Mouse (Mus musculus) forebrain, embryonic 15.5 days (tissue): ENCODE measurements around the gene Gm49776. TPM values are rescaled to one million over a fixed set of nuclear protein-coding genes. Genes with fewer than 3 reads are reported as not detected.

Experiments
- ATAC-seq: fragments of 200-750 bp; cut with Nextera tagmentation; replicated peaks from 2 replicates; pipeline ENCODE4 v1.8.0; 2017; ENCODE audit warnings: mild to moderate bottlenecking, moderate TSS enrichment, moderate library complexity
- H3K27ac ChIP-seq: fragments of 300-500 bp; sonication (generic); replicated peaks from 2 replicates; pipeline ENCODE4 v1.5.1; 2015; ENCODE audit warnings: mild to moderate bottlenecking, inconsistent platforms
- H3K27me3 ChIP-seq: fragments of 300-500 bp; sonication (generic); 2 replicates; pipeline ENCODE4 v1.6.1; 2015; ENCODE audit warnings: inconsistent platforms
- H3K36me3 ChIP-seq: fragments of 300-500 bp; sonication (generic); 2 replicates; pipeline ENCODE4 v1.6.1; 2015; ENCODE audit warnings: mild to moderate bottlenecking, inconsistent platforms
- H3K4me1 ChIP-seq: fragments of 300-500 bp; sonication (generic); 2 replicates; pipeline ENCODE4 v1.6.1; 2015; ENCODE audit warnings: inconsistent platforms
- H3K4me2 ChIP-seq: fragments of 300-500 bp; sonication (generic); replicated peaks from 2 replicates; pipeline ENCODE4 v1.6.1; 2015; ENCODE audit warnings: mild to moderate bottlenecking, inconsistent platforms
- H3K4me3 ChIP-seq: fragments of 300-500 bp; sonication (generic); 2 replicates; pipeline ENCODE4 v1.5.1; 2015; ENCODE audit warnings: mild to moderate bottlenecking, inconsistent platforms
- H3K9ac ChIP-seq: fragments of 300-500 bp; sonication (generic); replicated peaks from 2 replicates; pipeline ENCODE4 v1.6.1; 2015; ENCODE audit warnings: mild to moderate bottlenecking, inconsistent platforms
- H3K9me3 ChIP-seq: fragments of 300-500 bp; sonication (generic); 2 replicates; pipeline ENCODE4 v1.6.1; 2016; ENCODE audit warnings: inconsistent platforms
- whole genome bisulfite sequencing: fragments of 180-500 bp; shearing (Covaris S2); methylation state at CpG from one replicate; pipeline ENCODE4 v1.1.7; 2015; ENCODE audit warnings: mixed read lengths; 5-methylcytosine and 5-hydroxymethylcytosine counted together
- polyA plus RNA-seq: library from polyadenylated mRNA; unstranded; fragments of >200 nt; fragmentation: Nextera tagmentation; extraction: Ambion mirVana; gene quantifications from 2 replicates; pipeline ENCODE4 v1.2.1, GENCODE M21; 2015

Gm49776 gene
- polyA plus RNA-seq, 1 experiment from 2014 or later = 3.1 TPM

DNA sequence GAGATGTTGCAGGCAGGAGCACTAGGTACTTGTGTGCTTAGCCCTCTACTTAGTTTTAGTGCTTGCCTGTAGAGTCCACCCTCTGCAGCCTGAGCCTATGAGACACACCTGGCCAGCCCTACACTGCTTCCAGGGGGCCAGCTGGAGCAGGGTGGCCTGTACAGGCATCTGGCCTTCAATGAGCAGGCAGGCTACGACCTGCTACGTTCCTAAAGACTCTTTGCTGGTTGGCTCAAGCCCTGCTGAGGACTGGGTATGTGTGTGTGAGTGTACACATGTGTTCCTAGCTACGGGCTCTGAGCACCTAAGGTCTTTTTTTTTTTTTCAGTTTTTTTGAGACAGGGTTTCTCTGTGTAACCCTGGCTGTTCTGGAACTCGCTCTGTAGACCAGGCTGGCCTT is 26.7 kb downstream of the Gm49776 start:
- Histone ChIP-seq H3K27me3 (no peaks in the 10 kb centered on the region), H3K9me3 (no peaks in the 10 kb centered on the region), H3K4me2 (no peak overlapping the region), H3K9ac (no peak overlapping the region), H3K27ac (no peak overlapping the region), H3K4me3 (no peak overlapping the region), H3K4me1 (peaks cover 46% of the 10 kb centered on the region), H3K36me3 (peaks cover 9% of the 10 kb centered on the region)
- no peak for ATAC-seq
- WGBS = 82% methylated on average over 4 of the region's 4 CpGs

DNA sequence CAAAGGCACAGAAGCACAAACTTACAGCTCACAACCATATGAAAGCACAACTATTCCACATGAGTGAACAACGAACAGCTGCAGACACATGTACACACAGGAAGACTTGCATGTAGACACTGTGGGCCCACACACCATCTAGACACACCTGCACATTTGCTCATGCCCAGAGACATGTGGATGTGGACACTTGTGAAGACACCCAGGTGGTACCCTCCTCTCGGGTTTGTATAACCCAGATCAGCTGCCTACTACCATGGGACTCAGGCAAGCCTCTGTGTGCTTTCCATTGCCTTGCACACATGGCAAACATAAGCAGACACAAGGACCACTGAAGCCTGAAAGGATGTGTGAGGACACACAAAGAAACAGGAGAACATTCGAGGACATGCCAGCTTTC is 27.1 kb downstream of the Gm49776 start:
- no peak for ATAC-seq
- no peak overlapping the region for H3K27ac ChIP-seq
- no peak overlapping the region for H3K9ac ChIP-seq
- peaks cover 13% of the 10 kb centered on the region for H3K36me3 ChIP-seq
- H3K4me2 ChIP-seq = no peak overlapping the region
- no peaks in the 10 kb centered on the region for H3K27me3 ChIP-seq
- 82% methylated on average over 3 of the region's 3 CpGs for WGBS
- peaks cover 42% of the 10 kb centered on the region for H3K4me1 ChIP-seq
- no peak overlapping the region for H3K4me3 ChIP-seq
- H3K9me3 ChIP-seq = no peaks in the 10 kb centered on the region

DNA sequence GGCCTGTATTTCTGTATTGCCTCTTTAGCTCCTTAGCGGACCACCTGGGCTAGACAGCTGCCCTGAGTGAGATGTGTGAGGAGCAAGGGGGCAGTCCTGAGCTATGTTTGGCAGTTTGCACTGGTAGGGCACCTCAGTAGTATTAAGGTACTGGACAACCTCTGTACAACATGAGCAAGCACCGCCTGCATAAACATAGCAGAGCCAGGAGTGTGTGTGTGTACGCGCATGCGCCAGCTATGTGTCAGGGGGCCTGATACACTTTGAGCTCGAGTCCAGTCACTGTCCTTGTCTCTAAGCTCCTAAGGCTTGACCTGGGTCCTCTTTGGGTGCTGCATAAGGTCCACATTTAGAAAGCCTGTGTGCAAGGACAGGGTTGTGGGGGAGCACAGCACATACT is 27.5 kb downstream of the Gm49776 start:
- Histone ChIP-seq H3K9me3 (no peaks in the 10 kb centered on the region), H3K27me3 (no peaks in the 10 kb centered on the region), H3K36me3 (peaks cover 18% of the 10 kb centered on the region), H3K4me3 (no peak overlapping the region), H3K4me1 (peaks cover 37% of the 10 kb centered on the region), H3K4me2 (no peak overlapping the region), H3K9ac (no peak overlapping the region), H3K27ac (no peak overlapping the region)
- 90% methylated on average over 6 of the region's 6 CpGs for WGBS
- ATAC-seq = no peak

- Histone ChIP-seq H3K9ac (no peak overlapping the region), H3K9me3 (no peaks in the 10 kb centered on the region), H3K4me2 (no peak overlapping the region), H3K27me3 (no peaks in the 10 kb centered on the region), H3K36me3 (peaks cover 28% of the 10 kb centered on the region), H3K27ac (no peak overlapping the region), H3K4me3 (no peak overlapping the region), H3K4me1 (peaks cover 36% of the 10 kb centered on the region)
- ATAC-seq = no peak
- WGBS = 71% methylated on average over 11 of the region's 11 CpGs
Measured at GRCm38 (mm10) chr16:18229622-18230021, 28.5 kb downstream of the Gm49776 start.

DNA sequence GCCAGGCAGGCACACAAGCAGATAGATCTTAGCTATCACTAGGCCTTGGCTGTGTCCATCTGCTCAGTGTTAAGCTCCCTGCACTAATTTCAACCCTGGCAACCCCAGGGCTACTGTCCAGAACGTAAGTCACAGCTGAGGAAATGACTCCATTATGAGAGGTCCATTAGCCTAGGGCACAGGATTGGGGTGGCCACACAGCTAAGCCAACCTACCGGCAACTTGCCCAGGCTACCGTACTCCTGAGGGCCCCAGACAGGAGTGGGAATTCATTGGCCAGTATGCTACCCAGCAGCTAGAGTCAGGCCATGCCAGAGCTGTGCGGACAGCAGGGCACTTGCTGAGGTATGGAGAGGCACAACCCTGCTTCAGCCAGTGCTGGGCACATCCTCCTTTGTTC is 29.3 kb downstream of the Gm49776 start:
- no peak overlapping the region for H3K9ac ChIP-seq
- H3K27me3 ChIP-seq = no peaks in the 10 kb centered on the region
- no peak for ATAC-seq
- H3K4me3 ChIP-seq = no peak overlapping the region
- H3K4me1 ChIP-seq = peaks cover 29% of the 10 kb centered on the region
- 94% methylated on average over 4 of the region's 4 CpGs for WGBS
- H3K4me2 ChIP-seq = no peak overlapping the region
- no peaks in the 10 kb centered on the region for H3K9me3 ChIP-seq
- H3K27ac ChIP-seq = no peak overlapping the region
- peaks cover 35% of the 10 kb centered on the region for H3K36me3 ChIP-seq

DNA sequence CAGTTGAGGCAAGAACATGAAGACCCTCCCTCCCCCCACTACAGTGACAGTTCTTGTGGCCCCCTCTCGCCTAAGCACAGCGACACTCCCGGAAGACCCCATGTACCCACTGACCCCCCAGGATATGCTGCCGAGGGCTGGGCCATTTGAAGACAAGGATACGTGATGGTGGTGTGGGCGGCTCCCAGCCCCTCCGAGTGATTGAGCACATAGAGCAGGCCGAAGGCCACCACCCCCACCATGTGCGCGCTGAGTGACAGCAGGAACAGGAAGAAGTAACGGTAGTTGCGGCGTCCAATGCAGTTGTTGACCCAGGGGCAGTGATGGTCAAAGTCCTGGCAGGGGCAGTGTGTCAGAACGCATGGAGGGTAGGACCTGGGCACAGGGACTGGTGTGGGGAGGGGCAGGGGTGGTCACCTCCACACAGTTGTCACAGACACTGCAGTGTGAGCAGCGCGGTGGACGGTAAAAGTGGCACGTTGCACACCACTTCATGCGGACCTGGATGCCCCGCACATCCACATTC is 30.2 kb downstream of the Gm49776 start:
- peaks cover 44% of the 10 kb centered on the region for H3K36me3 ChIP-seq
- WGBS = 95% methylated on average over 20 of the region's 20 CpGs

DNA sequence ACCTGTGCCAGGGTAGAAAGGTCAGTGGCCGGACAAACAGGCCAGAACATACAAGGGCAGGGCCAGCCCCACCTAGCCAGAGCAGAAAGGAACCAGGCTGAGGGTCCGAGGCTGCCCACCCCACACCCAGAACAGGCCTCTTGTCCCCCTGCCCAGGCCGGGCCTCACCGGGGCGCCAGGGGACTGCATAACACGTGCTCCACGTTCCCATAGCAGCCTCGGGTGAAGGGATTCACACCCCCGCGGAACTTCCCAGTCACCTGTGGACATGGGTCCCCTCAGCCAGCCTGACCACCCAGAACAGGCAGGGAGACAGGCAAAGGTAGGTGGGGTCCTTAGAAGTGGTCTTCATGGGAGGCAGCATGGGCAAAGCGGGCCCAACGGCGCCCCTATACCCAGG is 30.9 kb downstream of the Gm49776 start:
- H3K9ac ChIP-seq = no peak overlapping the region
- no peak overlapping the region for H3K27ac ChIP-seq
- peaks cover 52% of the 10 kb centered on the region for H3K36me3 ChIP-seq
- WGBS = 96% methylated on average over 13 of the region's 13 CpGs
- no peaks in the 10 kb centered on the region for H3K27me3 ChIP-seq
- ATAC-seq = no peak
- no peaks in the 10 kb centered on the region for H3K9me3 ChIP-seq
- H3K4me3 ChIP-seq = no peak overlapping the region
- H3K4me1 ChIP-seq = peaks cover 20% of the 10 kb centered on the region
- no peak overlapping the region for H3K4me2 ChIP-seq

More for the DNA sequence above, 30.2 kb downstream of the Gm49776 start:
- H3K4me3 ChIP-seq = no peak overlapping the region
- no peak overlapping the region for H3K4me2 ChIP-seq
- ATAC-seq = no peak
- no peaks in the 10 kb centered on the region for H3K9me3 ChIP-seq
- H3K4me1 ChIP-seq = peaks cover 20% of the 10 kb centered on the region
- no peaks in the 10 kb centered on the region for H3K27me3 ChIP-seq
- no peak overlapping the region for H3K9ac ChIP-seq
- H3K27ac ChIP-seq = no peak overlapping the region

DNA sequence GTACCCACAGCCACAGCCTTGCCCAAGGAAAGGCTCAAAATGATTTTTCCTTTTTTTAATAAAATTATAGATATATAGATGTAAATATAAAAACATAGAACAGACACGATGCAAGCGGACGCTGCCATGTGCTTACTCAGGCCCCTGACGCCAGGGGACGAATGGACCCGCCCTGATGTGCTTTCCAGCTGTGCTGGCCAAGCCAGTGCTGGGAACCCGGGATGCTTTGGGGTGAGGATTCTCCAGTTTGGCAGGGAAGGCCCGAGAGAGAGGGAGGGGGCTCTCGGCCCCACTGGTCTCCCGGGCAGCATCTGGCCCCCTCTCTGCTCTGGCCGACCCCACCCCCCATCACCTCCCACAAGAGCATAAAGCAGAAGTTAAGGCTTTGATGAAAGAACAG is 35.9 kb downstream of the Gm49776 start:
- Histone ChIP-seq H3K9ac (no peak overlapping the region), H3K27me3 (no peaks in the 10 kb centered on the region), H3K4me2 (no peak overlapping the region), H3K4me1 (no peaks in the 10 kb centered on the region), H3K4me3 (no peak overlapping the region), H3K9me3 (no peaks in the 10 kb centered on the region), H3K36me3 (peaks cover 50% of the 10 kb centered on the region), H3K27ac (no peak overlapping the region)
- WGBS = 88% methylated on average over 11 of the region's 11 CpGs
- no peak for ATAC-seq

DNA sequence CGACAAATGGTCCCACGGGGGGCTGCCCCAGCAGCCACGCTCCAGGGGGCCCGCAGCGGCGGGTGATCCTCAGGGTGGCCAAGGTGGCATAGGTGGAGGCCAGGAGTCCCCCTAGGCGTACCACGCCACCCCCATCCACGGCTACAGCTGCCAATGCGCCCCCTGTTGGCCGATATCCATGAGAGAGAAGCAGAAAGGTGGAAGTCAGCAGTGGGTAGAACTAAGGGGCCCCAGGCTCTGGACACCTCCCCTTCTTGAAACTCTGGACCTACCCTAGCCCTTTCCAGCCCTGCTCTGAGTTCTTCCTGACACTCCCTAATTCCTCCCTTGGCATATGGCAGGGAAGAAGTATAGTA is 36.6 kb downstream of the Gm49776 start:
- H3K27me3 ChIP-seq = no peaks in the 10 kb centered on the region
- no peaks in the 10 kb centered on the region for H3K4me1 ChIP-seq
- no peak for ATAC-seq
- H3K9me3 ChIP-seq = no peaks in the 10 kb centered on the region
- no peak overlapping the region for H3K4me3 ChIP-seq
- no peak overlapping the region for H3K27ac ChIP-seq
- H3K9ac ChIP-seq = no peak overlapping the region
- WGBS = 79% methylated on average over 11 of the region's 11 CpGs
- peaks cover 47% of the 10 kb centered on the region for H3K36me3 ChIP-seq
- H3K4me2 ChIP-seq = no peak overlapping the region

DNA sequence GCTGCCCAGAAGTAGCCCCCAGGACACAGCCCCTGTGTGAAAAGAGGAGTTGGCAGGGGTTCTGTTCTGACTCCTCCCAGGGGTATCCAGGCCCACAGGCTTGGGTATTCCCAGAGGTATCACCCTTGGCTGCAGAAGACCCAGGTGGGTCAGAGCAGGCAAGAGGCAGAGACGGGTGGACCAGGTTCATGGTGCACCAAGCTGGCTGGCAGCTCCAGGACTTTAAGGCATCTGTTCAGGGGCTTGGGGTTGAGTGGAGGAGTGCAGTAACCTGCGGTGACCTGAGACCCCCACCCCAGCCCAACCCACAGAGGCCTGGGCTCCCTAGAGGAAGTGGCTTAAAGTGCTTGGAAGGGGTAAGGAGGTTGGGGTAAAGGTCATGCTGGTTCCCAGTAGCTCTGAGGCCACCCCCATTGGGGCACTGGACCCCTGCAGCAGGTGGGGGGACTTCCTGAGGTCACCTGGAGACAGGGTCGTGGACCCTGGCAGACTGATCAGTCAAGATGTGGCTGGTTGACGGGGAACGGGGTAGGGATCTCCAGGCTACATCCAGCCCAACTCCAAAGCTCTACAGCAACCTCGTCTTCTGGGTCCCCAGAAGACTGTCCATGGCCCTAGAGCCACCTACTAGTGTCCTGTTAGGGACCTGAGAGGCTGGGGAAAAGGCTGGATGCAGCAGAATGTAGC is 37.1 kb downstream of the Gm49776 start:
- Histone ChIP-seq H3K4me2 (no peak overlapping the region), H3K27me3 (no peaks in the 10 kb centered on the region), H3K9ac (no peak overlapping the region), H3K4me1 (no peaks in the 10 kb centered on the region), H3K27ac (no peak overlapping the region), H3K9me3 (no peaks in the 10 kb centered on the region), H3K36me3 (peaks cover 42% of the 10 kb centered on the region), H3K4me3 (no peak overlapping the region)
- ATAC-seq = no peak
- 91% methylated on average over 6 of the region's 6 CpGs for WGBS

DNA sequence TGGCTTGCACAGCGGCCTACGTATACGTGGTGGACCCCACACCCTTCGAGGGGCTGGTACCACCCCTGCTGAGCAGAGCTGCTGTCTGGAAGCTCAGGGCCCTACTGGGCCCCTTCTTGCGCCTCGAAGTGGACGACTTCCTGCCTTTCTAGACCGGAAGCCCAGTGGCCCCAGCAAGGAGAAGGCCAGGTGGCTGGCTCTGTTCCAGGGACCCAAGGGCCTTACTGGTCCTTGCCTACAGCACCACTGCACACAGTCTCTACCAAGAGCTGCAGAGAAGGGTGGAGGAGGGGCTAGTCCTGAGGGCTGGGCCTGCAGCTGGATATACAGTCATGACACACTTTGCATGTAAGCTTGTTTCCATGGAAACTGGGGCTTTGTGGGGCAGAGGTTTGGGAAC is 38.1 kb downstream of the Gm49776 start:
- peaks cover 32% of the 10 kb centered on the region for H3K36me3 ChIP-seq
- H3K27me3 ChIP-seq = no peaks in the 10 kb centered on the region
- WGBS = 48% methylated on average over 8 of the region's 8 CpGs
- H3K9me3 ChIP-seq = no peaks in the 10 kb centered on the region
- no peak overlapping the region for H3K9ac ChIP-seq
- no peak overlapping the region for H3K27ac ChIP-seq
- no peak overlapping the region for H3K4me2 ChIP-seq
- 0 out of 2 replicates have a peak, but pooled peaks have one; percentile 27 for ATAC-seq
- H3K4me1 ChIP-seq = peaks cover under 1% of the 10 kb centered on the region
- H3K4me3 ChIP-seq = no peak overlapping the region

DNA sequence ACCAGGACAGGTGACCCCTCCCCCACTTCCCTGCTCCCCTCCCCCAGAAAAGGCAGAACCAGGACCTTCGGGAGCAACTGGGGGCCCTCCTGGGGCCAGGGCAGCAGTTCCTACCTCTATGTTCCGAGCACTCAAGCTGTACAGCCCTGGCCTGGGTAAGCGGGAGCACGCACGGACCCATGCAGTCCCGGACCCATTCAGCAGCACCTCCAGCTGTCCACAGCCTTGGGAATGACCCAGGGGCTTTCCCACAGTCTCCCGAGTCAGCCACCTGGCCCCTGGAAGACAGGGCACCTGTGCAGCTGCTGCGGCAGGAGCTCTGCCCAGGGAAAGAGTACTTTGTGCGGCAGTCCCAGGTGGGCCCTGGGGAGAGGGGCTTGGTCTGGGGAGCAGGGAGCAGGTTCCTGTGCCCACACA is 39.5 kb downstream of the Gm49776 start:
- Histone ChIP-seq H3K27ac (no peak overlapping the region), H3K36me3 (peaks cover 18% of the 10 kb centered on the region)
- 78% methylated on average over 9 of the region's 9 CpGs for WGBS

GRCm38 (mm10) chr16:18217579-18217978 is 40.5 kb downstream of the Gm49776 start, which contains the start of gene Ccdc188:
Gene Ccdc188 (plus strand): TSS chr16:18217879.
- ATAC-seq = no peak
- WGBS = 92% methylated on average over 4 of the region's 4 CpGs
- Histone ChIP-seq H3K4me1 (peaks cover 21% of the 10 kb centered on the region), H3K9ac (no peak within 1 kb of the TSS), H3K4me3 (no peak within 1 kb of the TSS), H3K9me3 (no peaks in the 10 kb centered on the region), H3K36me3 (peaks cover 8% of the 10 kb centered on the region), H3K4me2 (no peak within 1 kb of the TSS), H3K27ac (no peak within 1 kb of the TSS), H3K27me3 (no peaks in the 10 kb centered on the region)

More for the DNA sequence above, 39.5 kb downstream of the Gm49776 start:
- ATAC-seq = no peak
- H3K27me3 ChIP-seq = no peaks in the 10 kb centered on the region
- H3K4me1 ChIP-seq = peaks cover 13% of the 10 kb centered on the region
- H3K9me3 ChIP-seq = no peaks in the 10 kb centered on the region
- no peak overlapping the region for H3K4me2 ChIP-seq
- no peak overlapping the region for H3K4me3 ChIP-seq
- H3K9ac ChIP-seq = no peak overlapping the region
